Comparison of ENCODE assay signal across 9 mouse cellular contexts in the genomic region with DNA sequence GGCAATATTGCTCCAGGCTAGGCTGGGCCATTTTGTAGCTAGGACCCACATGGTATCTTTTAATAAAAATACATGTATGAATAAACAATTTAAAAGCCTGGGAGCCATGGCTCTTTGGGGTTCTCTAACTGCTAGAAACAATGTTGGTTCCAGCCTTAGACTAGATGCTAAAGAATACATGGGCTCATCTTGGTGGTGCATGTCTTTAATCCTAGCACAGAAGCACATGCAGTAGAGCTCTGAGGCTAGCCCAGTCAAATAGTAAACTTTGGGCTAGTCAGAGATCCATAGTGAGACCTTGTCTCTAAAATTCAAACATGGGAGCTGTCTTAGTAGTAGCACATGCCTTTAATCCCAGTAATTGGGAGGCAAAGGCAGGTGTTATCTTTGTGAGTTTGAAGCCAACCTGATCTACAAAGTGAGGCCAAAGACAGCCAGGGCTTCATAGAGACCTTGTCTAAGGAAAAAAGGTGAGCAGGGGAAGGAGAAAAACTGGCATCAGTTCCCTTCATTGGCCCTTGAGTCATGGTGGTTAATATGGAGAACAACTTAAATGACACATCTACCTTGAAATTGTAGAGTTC. TPM values are rescaled to one million over a fixed set of nuclear protein-coding genes. Genes with fewer than 3 reads are reported as not detected.
DNase-seq lines count a peak whose midpoint lies in the region; ATAC-seq and TF ChIP-seq lines count a peak whose summit lies in the region.
"Had no signal": no experiment of that assay in that cellular context is flagged by ENCODE, and none has a peak within 500 bp of the region (broad histone marks: within the 10 kb centered on the region; RNA-seq: fewer than 3 reads in every experiment).

No protein-coding gene starts in this region.

- no peak for TF ChIP-seq POLR2A in myocyte (IDR thresholded peaks at IDR 0.05; ENCODE audit: insufficient read length, low read depth)

- no peak overlapping the region for H3K27ac ChIP-seq in kidney, embryonic 15.5 days
- no peak overlapping the region for H3K27ac ChIP-seq in embryonic facial prominence, embryonic 13.5 days
- no peak overlapping the region for H3K27ac ChIP-seq in intestine, embryonic 15.5 days

- no peak overlapping the region for H3K9ac ChIP-seq in kidney, embryonic 15.5 days
- H3K9ac ChIP-seq in embryonic facial prominence, embryonic 13.5 days = no peak overlapping the region
- H3K9ac ChIP-seq in intestine, embryonic 15.5 days = no peak overlapping the region

- H3K9me3 ChIP-seq in kidney, embryonic 15.5 days (replicated peaks) = no peaks in the 10 kb centered on the region
- H3K9me3 ChIP-seq in embryonic facial prominence, embryonic 13.5 days = no peaks in the 10 kb centered on the region
- no peaks in the 10 kb centered on the region for H3K9me3 ChIP-seq in intestine, embryonic 15.5 days

- peak overlapping the region; percentile 90 for H3K4me2 ChIP-seq in kidney, embryonic 15.5 days
- peak overlapping the region; percentile 91 for H3K4me2 ChIP-seq in embryonic facial prominence, embryonic 13.5 days
- H3K4me2 ChIP-seq in intestine, embryonic 15.5 days (replicated peaks) = peak overlapping the region; percentile 79
- peak overlapping the region; percentile 87 for H3K4me2 ChIP-seq in myocyte (ENCODE audit: low read depth)

- peaks cover 35% of the 10 kb centered on the region for H3K4me1 ChIP-seq in kidney, embryonic 15.5 days
- H3K4me1 ChIP-seq in embryonic facial prominence, embryonic 13.5 days = peaks cover 33% of the 10 kb centered on the region
- peaks cover 15% of the 10 kb centered on the region; the same call in 1 of the 2 replicates for H3K4me1 ChIP-seq in intestine, embryonic 15.5 days (replicated peaks)

- H3ac ChIP-seq in myocyte (ENCODE audit: control insufficient read depth, insufficient read length) = no peak overlapping the region

- no peaks in the 10 kb centered on the region for H3K27me3 ChIP-seq in kidney, embryonic 15.5 days
- H3K27me3 ChIP-seq in embryonic facial prominence, embryonic 13.5 days = no peaks in the 10 kb centered on the region
- no peaks in the 10 kb centered on the region for H3K27me3 ChIP-seq in intestine, embryonic 15.5 days (replicated peaks)
- no peaks in the 10 kb centered on the region for H3K27me3 ChIP-seq in myocyte (ENCODE audit: control insufficient read depth, insufficient read depth, insufficient read length)

- H3K79me2 ChIP-seq in myocyte (ENCODE audit: control insufficient read depth, insufficient read depth) = peaks cover 32% of the 10 kb centered on the region

- peaks cover 26% of the 10 kb centered on the region for H3K36me3 ChIP-seq in kidney, embryonic 15.5 days
- H3K36me3 ChIP-seq in embryonic facial prominence, embryonic 13.5 days = peaks cover 24% of the 10 kb centered on the region
- no peaks in the 10 kb centered on the region; the same call in 1 of the 2 replicates for H3K36me3 ChIP-seq in intestine, embryonic 15.5 days
- peaks cover 17% of the 10 kb centered on the region for H3K36me3 ChIP-seq in myocyte (ENCODE audit: control insufficient read depth, insufficient read depth)

- ATAC-seq in kidney, embryonic 15.5 days (replicated peaks; ENCODE audit: low FRiP score) = no peak
- no peak for ATAC-seq in embryonic facial prominence, embryonic 13.5 days (ENCODE audit: insufficient number of reproducible peaks, insufficient read depth, low FRiP score, low TSS enrichment, low read depth)
- ATAC-seq in intestine, embryonic 15.5 days = no peak

- DNase-seq in kidney, postnatal 4 days = no peak
- no peak for DNase-seq in embryo, embryonic 11 days
- DNase-seq in adrenal gland, postnatal 4 days (ENCODE audit: low spot score in 2 of 2) = no peak
- DNase-seq in thymus, postnatal 10 days (ENCODE audit: low spot score in 2 of 2) = no peak
- DNase-seq: thymus, postnatal 36 days had no signal

- H3K4me3 ChIP-seq in kidney, embryonic 15.5 days (replicated peaks) = peak overlapping the region; percentile 52
- H3K4me3 ChIP-seq in embryonic facial prominence, embryonic 13.5 days = peak overlapping the region; percentile 51; the same call in 1 of the 2 replicates
- no peak overlapping the region; the same call in 1 of the 2 replicates for H3K4me3 ChIP-seq in intestine, embryonic 15.5 days (replicated peaks)
- H3K4me3 ChIP-seq in myocyte = peak overlapping the region; percentile 50

TF ChIP-seq in myocyte, 11 proteins besides CTCF, POLR2A, EP300 and RAD21:
- TF ChIP-seq CEBPB (IDR thresholded peaks at IDR 0.05; ENCODE audit: insufficient read depth, poor library complexity, severe bottlenecking) = no peak
- TF ChIP-seq POLR2AphosphoS2 (IDR thresholded peaks at IDR 0.05; ENCODE audit: insufficient read length, low read depth) = peak; percentile 59
- TF ChIP-seq SRF (IDR thresholded peaks at IDR 0.05; ENCODE audit: control insufficient read depth, insufficient read length, low read depth) = no peak

RNA-seq across cellular contexts. Expression of a gene that starts 4.1 kb away (rescaled TPM):
- 3,192 and 3,248 TPM in 2 replicates for polyA plus RNA-seq in kidney, embryonic 15.5 days (2015; fragmentation: Nextera tagmentation; extraction: Ambion mirVana)
- polyA plus RNA-seq in embryonic facial prominence, embryonic 13.5 days (2015; fragmentation: Nextera tagmentation; extraction: Ambion mirVana) = 3,261 and 3,547 TPM in 2 replicates
- 2,561 and 2,687 TPM in 2 replicates for polyA plus RNA-seq in intestine, embryonic 15.5 days (2015; fragmentation: Nextera tagmentation; extraction: Ambion mirVana)
- 2,028 TPM for polyA plus RNA-seq in myocyte (2012; fragmentation: generic; extraction: Trizol)
- total RNA-seq in adrenal gland, postnatal 4 days (2021) = 1,000 to 10,000 TPM; 1,464 to 1,492 TPM

RNA-seq across cellular contexts. Expression of a gene that starts 16.0 kb away (rescaled TPM):
- 19.4 and 20.0 TPM in 2 replicates for polyA plus RNA-seq in kidney, embryonic 15.5 days (2015; fragmentation: Nextera tagmentation; extraction: Ambion mirVana)
- 35.9 and 41.1 TPM in 2 replicates for polyA plus RNA-seq in embryonic facial prominence, embryonic 13.5 days (2015; fragmentation: Nextera tagmentation; extraction: Ambion mirVana)
- polyA plus RNA-seq in intestine, embryonic 15.5 days (2015; fragmentation: Nextera tagmentation; extraction: Ambion mirVana) = 35.6 and 44.9 TPM in 2 replicates
- polyA plus RNA-seq in myocyte (2012; fragmentation: generic; extraction: Trizol) = 11.1 TPM
- total RNA-seq in adrenal gland, postnatal 4 days (2021) = 10 to 100 TPM; 40.6 to 44.0 TPM

RNA-seq across cellular contexts. Expression of a gene that starts 19.3 kb away (rescaled TPM):
- polyA plus RNA-seq in kidney, embryonic 15.5 days (2015; fragmentation: Nextera tagmentation; extraction: Ambion mirVana) = 3.5 and 6.4 TPM in 2 replicates
- polyA plus RNA-seq in embryonic facial prominence, embryonic 13.5 days (2015; fragmentation: Nextera tagmentation; extraction: Ambion mirVana) = 3.0 and 3.5 TPM in 2 replicates
- 10.0 and 10.7 TPM in 2 replicates for polyA plus RNA-seq in intestine, embryonic 15.5 days (2015; fragmentation: Nextera tagmentation; extraction: Ambion mirVana)
- polyA plus RNA-seq in myocyte (2012; fragmentation: generic; extraction: Trizol) = 5.4 TPM
- total RNA-seq in adrenal gland, postnatal 4 days (2021) = 1 to 10 TPM; 3.4 to 4.2 TPM
